Mouse (Mus musculus): ENCODE results near the gene Ak1. TPM values are rescaled to one million over a fixed set of nuclear protein-coding genes. Genes with fewer than 3 reads are reported as not detected.

The Ak1 gene
- polyA plus RNA-seq, 1 experiment from 2014 or later, result 10.5 TPM

DNA sequence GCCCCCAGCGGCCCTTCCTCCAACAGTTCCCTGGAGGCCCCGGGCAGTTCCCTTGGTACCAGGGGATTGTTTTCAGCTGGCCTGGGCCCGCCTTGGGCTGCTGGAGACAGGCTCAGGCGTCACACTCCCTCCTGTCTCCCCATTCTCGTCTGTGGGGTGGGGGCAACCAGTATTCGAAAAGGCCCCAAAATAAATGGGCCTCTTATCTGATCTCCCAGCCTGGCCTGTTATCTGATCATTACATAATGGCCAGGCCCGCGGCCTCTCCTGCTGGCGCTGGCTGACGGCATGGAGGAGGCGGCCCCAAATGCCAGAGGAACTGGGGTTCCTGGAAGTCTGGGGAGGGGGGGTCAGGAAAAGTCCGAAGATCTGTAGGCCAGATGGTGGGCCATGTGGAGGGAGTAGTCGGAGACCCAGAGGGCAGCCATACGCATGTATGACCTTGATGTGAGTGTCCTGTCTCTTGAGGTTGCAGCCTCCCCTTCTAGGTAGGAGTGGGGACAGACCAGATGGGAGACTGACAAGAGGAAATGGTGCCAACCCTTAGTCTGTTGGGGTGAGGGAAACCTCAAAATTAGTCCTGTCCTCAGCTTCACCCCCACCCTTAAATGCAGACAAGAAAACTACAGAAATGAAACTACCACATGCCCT is 33.3 kb downstream of the Ak1 start:
- no peak overlapping the region; the same call in 1 of the 2 replicates for H3K27ac ChIP-seq (ENCODE audit: low read depth, low read length)
- no peak overlapping the region for H3K4me3 ChIP-seq (ENCODE audit: low read depth, low read length)
- WGBS, result 70% methylated on average over 13 of the region's 14 CpGs
- TF ChIP-seq CTCF (IDR thresholded peaks at IDR 0.05; ENCODE audit: low read depth), result no peak
- no peak; the same call in 1 of the 2 replicates for ATAC-seq
- H3K36me3 ChIP-seq (ENCODE audit: control insufficient read depth, insufficient read depth), result no peaks in the 10 kb centered on the region; the same call in 1 of the 2 replicates
- no peaks in the 10 kb centered on the region for H3K9me3 ChIP-seq (ENCODE audit: control insufficient read depth)
- H3K27me3 ChIP-seq (replicated peaks; ENCODE audit: control insufficient read depth, insufficient read depth, low read length), result no peaks in the 10 kb centered on the region
- no peak overlapping the region for H3K9ac ChIP-seq (ENCODE audit: low read depth, low read length)
- no peaks in the 10 kb centered on the region for H3K4me1 ChIP-seq (replicated peaks; ENCODE audit: control insufficient read depth, insufficient read depth, low read length)
- no peak overlapping the region for H3K4me2 ChIP-seq (replicated peaks; ENCODE audit: low read depth)

- Histone ChIP-seq H3K36me3 (ENCODE audit: control insufficient read depth, insufficient read depth) (no peaks in the 10 kb centered on the region; the same call in 1 of the 2 replicates), H3K4me2 (replicated peaks; ENCODE audit: low read depth) (no peak overlapping the region)
- WGBS, result 72% methylated on average over 3 of the region's 3 CpGs
These were observed 33.8 kb downstream of the Ak1 start for GRCm38 (mm10) chr2:32655394-32655744.

GRCm38 (mm10) chr2:32655826-32656225 is 34.3 kb downstream of the Ak1 start:
- H3K4me3 ChIP-seq (ENCODE audit: low read depth, low read length), result no peak overlapping the region
- H3K9ac ChIP-seq (ENCODE audit: low read depth, low read length), result no peak overlapping the region
- no peaks in the 10 kb centered on the region for H3K27me3 ChIP-seq (replicated peaks; ENCODE audit: control insufficient read depth, insufficient read depth, low read length)
- no peaks in the 10 kb centered on the region for H3K9me3 ChIP-seq (ENCODE audit: control insufficient read depth)
- WGBS, result 55% methylated on average over 12 of the region's 12 CpGs
- H3K4me1 ChIP-seq (replicated peaks; ENCODE audit: control insufficient read depth, insufficient read depth, low read length), result no peaks in the 10 kb centered on the region
- H3K36me3 ChIP-seq (ENCODE audit: control insufficient read depth, insufficient read depth), result no peaks in the 10 kb centered on the region; the same call in 1 of the 2 replicates
- no peak overlapping the region; the same call in 1 of the 2 replicates for H3K27ac ChIP-seq (ENCODE audit: low read depth, low read length)
- no peak overlapping the region for H3K4me2 ChIP-seq (replicated peaks; ENCODE audit: low read depth)
- 0 out of 2 replicates have a peak, but pooled peaks have one; percentile 23 for ATAC-seq
- TF ChIP-seq CTCF (IDR thresholded peaks at IDR 0.05; ENCODE audit: low read depth), result no peak

More at GRCm38 (mm10) chr2:32655394-32655744, 33.8 kb downstream of the Ak1 start:
- no peak for TF ChIP-seq CTCF (IDR thresholded peaks at IDR 0.05; ENCODE audit: low read depth)
- H3K27ac ChIP-seq (ENCODE audit: low read depth, low read length), result no peak overlapping the region; the same call in 1 of the 2 replicates
- H3K9me3 ChIP-seq (ENCODE audit: control insufficient read depth), result no peaks in the 10 kb centered on the region
- no peak for ATAC-seq
- no peaks in the 10 kb centered on the region for H3K4me1 ChIP-seq (replicated peaks; ENCODE audit: control insufficient read depth, insufficient read depth, low read length)
- no peak overlapping the region for H3K4me3 ChIP-seq (ENCODE audit: low read depth, low read length)
- H3K27me3 ChIP-seq (replicated peaks; ENCODE audit: control insufficient read depth, insufficient read depth, low read length), result no peaks in the 10 kb centered on the region
- no peak overlapping the region for H3K9ac ChIP-seq (ENCODE audit: low read depth, low read length)

GRCm38 (mm10) chr2:32658873-32659272 is 37.3 kb downstream of the Ak1 start:
- Histone ChIP-seq H3K9ac (ENCODE audit: low read depth, low read length) (no peak overlapping the region), H3K27ac (ENCODE audit: low read depth, low read length) (no peak overlapping the region), H3K27me3 (replicated peaks; ENCODE audit: control insufficient read depth, insufficient read depth, low read length) (no peaks in the 10 kb centered on the region), H3K4me1 (replicated peaks; ENCODE audit: control insufficient read depth, insufficient read depth, low read length) (no peaks in the 10 kb centered on the region), H3K36me3 (ENCODE audit: control insufficient read depth, insufficient read depth) (no peaks in the 10 kb centered on the region; the same call in 1 of the 2 replicates), H3K4me2 (replicated peaks; ENCODE audit: low read depth) (no peak overlapping the region), H3K9me3 (ENCODE audit: control insufficient read depth) (no peaks in the 10 kb centered on the region), H3K4me3 (ENCODE audit: low read depth, low read length) (no peak overlapping the region)
- 85% methylated on average over 2 of the region's 2 CpGs for WGBS
- ATAC-seq, result no peak
- TF ChIP-seq CTCF (IDR thresholded peaks at IDR 0.05; ENCODE audit: low read depth), result no peak

DNA sequence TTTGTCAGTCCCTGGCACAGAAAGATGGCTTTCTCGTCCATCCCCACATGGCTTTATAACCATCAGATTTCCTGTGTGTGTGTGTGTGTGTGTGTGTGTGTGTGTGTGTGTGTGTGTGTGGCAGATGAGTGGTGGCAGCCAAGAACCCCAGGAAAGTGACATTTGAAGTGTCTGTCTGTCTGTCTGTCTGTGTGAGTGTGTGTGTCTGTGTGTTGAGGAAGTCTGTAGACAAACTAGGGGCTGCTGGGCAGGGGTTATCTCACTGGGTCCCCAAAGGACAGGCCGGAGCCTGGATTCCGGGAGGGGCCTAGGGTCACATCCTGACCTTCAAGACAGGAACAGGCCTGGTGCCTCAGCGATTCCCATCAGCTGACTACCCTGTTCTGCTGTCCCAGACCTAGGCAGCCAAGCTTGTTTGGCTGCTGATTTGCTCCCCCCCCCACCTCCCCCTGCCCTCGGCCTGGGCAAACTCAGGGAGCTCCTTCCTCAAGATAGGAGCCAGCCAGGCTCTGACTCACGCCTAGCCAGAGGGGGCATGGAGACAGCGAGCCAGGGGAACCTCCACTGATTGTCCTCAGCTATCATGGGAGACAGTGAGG is 40.0 kb downstream of the Ak1 start:
- H3K4me1 ChIP-seq (replicated peaks; ENCODE audit: control insufficient read depth, insufficient read depth, low read length), result no peaks in the 10 kb centered on the region
- no peak overlapping the region for H3K9ac ChIP-seq (ENCODE audit: low read depth, low read length)
- H3K36me3 ChIP-seq (ENCODE audit: control insufficient read depth, insufficient read depth), result no peaks in the 10 kb centered on the region; the same call in 1 of the 2 replicates
- no peak overlapping the region for H3K4me3 ChIP-seq (ENCODE audit: low read depth, low read length)
- 34% methylated on average over 7 of the region's 7 CpGs for WGBS
- H3K27ac ChIP-seq (ENCODE audit: low read depth, low read length), result no peak overlapping the region
- H3K9me3 ChIP-seq (ENCODE audit: control insufficient read depth), result no peaks in the 10 kb centered on the region
- TF ChIP-seq CTCF (IDR thresholded peaks at IDR 0.05; ENCODE audit: low read depth), result no peak
- ATAC-seq, result peak; percentile 35; the same call in 1 of the 2 replicates
- H3K27me3 ChIP-seq (replicated peaks; ENCODE audit: control insufficient read depth, insufficient read depth, low read length), result no peaks in the 10 kb centered on the region
- no peak overlapping the region for H3K4me2 ChIP-seq (replicated peaks; ENCODE audit: low read depth)

GRCm38 (mm10) chr2:32662291-32662690 is 40.7 kb downstream of the Ak1 start:
- ATAC-seq, result no peak
- Histone ChIP-seq H3K27ac (ENCODE audit: low read depth, low read length) (no peak overlapping the region), H3K4me2 (replicated peaks; ENCODE audit: low read depth) (no peak overlapping the region), H3K4me1 (replicated peaks; ENCODE audit: control insufficient read depth, insufficient read depth, low read length) (no peaks in the 10 kb centered on the region), H3K36me3 (ENCODE audit: control insufficient read depth, insufficient read depth) (no peaks in the 10 kb centered on the region; the same call in 1 of the 2 replicates), H3K4me3 (ENCODE audit: low read depth, low read length) (no peak overlapping the region), H3K27me3 (replicated peaks; ENCODE audit: control insufficient read depth, insufficient read depth, low read length) (no peaks in the 10 kb centered on the region), H3K9me3 (ENCODE audit: control insufficient read depth) (no peaks in the 10 kb centered on the region), H3K9ac (ENCODE audit: low read depth, low read length) (no peak overlapping the region)
- 32% methylated on average over 5 of the region's 5 CpGs for WGBS
- no peak for TF ChIP-seq CTCF (IDR thresholded peaks at IDR 0.05; ENCODE audit: low read depth)

Data from intestine, postnatal 0 days (tissue).